Mouse (Mus musculus) forebrain, embryonic 15.5 days (tissue): ENCODE data around the gene Tdrd12. TPM values are rescaled to one million over a fixed set of nuclear protein-coding genes. Genes with fewer than 3 reads are reported as not detected.

Experiments
- polyA plus RNA-seq: library from polyadenylated mRNA; unstranded; fragments of >200 nt; fragmentation: Nextera tagmentation; extraction: Ambion mirVana; gene quantifications from 2 replicates; pipeline ENCODE4 v1.2.1, GENCODE M21; 2015

Tdrd12 gene
- polyA plus RNA-seq, 1 experiment from 2014 or later = 0.51 TPM

Other genes starting within 250 kb of the Tdrd12 start
- gene Gpatch1, start 219.3 kb downstream of the Tdrd12 start, polyA plus RNA-seq = 22.8 and 25.2 TPM in 2 replicates
- 0.95 and 1.3 TPM in 2 replicates for gene Rhpn2, start 203.6 kb downstream of the Tdrd12 start, polyA plus RNA-seq
- gene Faap24, start 140.9 kb downstream of the Tdrd12 start, polyA plus RNA-seq = 21.3 and 24.6 TPM in 2 replicates
- 39.4 and 42.2 TPM in 2 replicates for gene Cep89, start 140.7 kb downstream of the Tdrd12 start, polyA plus RNA-seq
- not detected in 2 replicates for gene Slc7a9, start 88.9 kb downstream of the Tdrd12 start, polyA plus RNA-seq
- 97.4 and 97.5 TPM in 2 replicates for gene Nudt19, start 18.6 kb upstream of the Tdrd12 start, polyA plus RNA-seq
- gene Rgs9bp, start 47.8 kb upstream of the Tdrd12 start, polyA plus RNA-seq = 0.08 and 0.10 TPM in 2 replicates
- 30.1 and 32.0 TPM in 2 replicates for gene Ankrd27, start 48.5 kb upstream of the Tdrd12 start, polyA plus RNA-seq
- gene Pdcd5, start 109.8 kb upstream of the Tdrd12 start, polyA plus RNA-seq = 219 and 234 TPM in 2 replicates
- gene Dpy19l3, start 216.7 kb upstream of the Tdrd12 start, polyA plus RNA-seq = 50.3 and 54.6 TPM in 2 replicates